Mouse (Mus musculus) stomach, postnatal 0 days (tissue): ENCODE measurements at regions not wholly inside any gene's neighbourhood (a gene's known extent, or its start where the extent isn't known, plus 50 kb on each side); places are given as distances from the start of the nearest gene placed in this dataset.

Experiments
- ATAC-seq: fragments of 200-750 bp; cut with Nextera tagmentation; 2 replicates; pipeline ENCODE4 v1.8.0; 2017; ENCODE audit not compliant: low FRiP score, low TSS enrichment
- DNase-seq: peaks from one replicate; pipeline ENCODE4 v3.0.0-alpha.2; 2016; ENCODE audit warnings: low spot score
- H3K27ac ChIP-seq: fragments of 300-500 bp; sonication (generic); replicated peaks from 2 replicates; pipeline ENCODE4 v1.5.1; 2014; ENCODE audit warnings: mild to moderate bottlenecking, control low read depth
- H3K27me3 ChIP-seq: fragments of 300-500 bp; sonication (generic); 2 replicates; pipeline ENCODE4 v1.6.1; 2014; ENCODE audit warnings: low read length; ENCODE audit not compliant: control insufficient read depth, insufficient read depth
- H3K36me3 ChIP-seq: fragments of 300-500 bp; sonication (generic); 2 replicates; pipeline ENCODE4 v1.6.1; 2014; ENCODE audit warnings: low read length, mixed read lengths; ENCODE audit not compliant: control insufficient read depth, insufficient read depth
- H3K4me1 ChIP-seq: fragments of 300-500 bp; sonication (generic); replicated peaks from 2 replicates; pipeline ENCODE4 v1.6.1; 2014; ENCODE audit warnings: antibody characterized with exemption; ENCODE audit not compliant: control insufficient read depth, insufficient read depth
- H3K4me2 ChIP-seq: fragments of 300-500 bp; sonication (generic); replicated peaks from 2 replicates; pipeline ENCODE4 v1.6.1; 2014; ENCODE audit warnings: low read depth, mild to moderate bottlenecking, control low read depth, moderate library complexity
- H3K4me3 ChIP-seq: fragments of 300-500 bp; sonication (generic); 2 replicates; pipeline ENCODE4 v1.5.1; 2014; ENCODE audit warnings: low read depth, low read length, control low read depth
- H3K9ac ChIP-seq: fragments of 300-500 bp; sonication (generic); 2 replicates; pipeline ENCODE4 v1.6.1; 2014; ENCODE audit warnings: mild to moderate bottlenecking, low read length, control low read depth, mixed read lengths
- H3K9me3 ChIP-seq: fragments of 300-500 bp; sonication (generic); 2 replicates; pipeline ENCODE4 v1.6.1; 2016; ENCODE audit warnings: low read length; ENCODE audit not compliant: control insufficient read depth
- CTCF ChIP-seq: IDR thresholded peaks from 2 replicates; pipeline ENCODE4 v1.5.1; 2016; ENCODE audit warnings: antibody characterized with exemption, low read depth, mild to moderate bottlenecking, moderate library complexity
- EP300 ChIP-seq: optimal IDR thresholded peaks from 2 replicates; pipeline ENCODE3; 2016; ENCODE audit warnings: antibody characterized with exemption
- WGBS: fragments of 180-500 bp; shearing (Covaris S2); extraction: QIAGEN DNeasy Blood & Tissue Kit; methylation state at CpG from one replicate; pipeline ENCODE4 v1.1.7; 2014; 5-methylcytosine and 5-hydroxymethylcytosine counted together

GRCm38 (mm10) chr9:9606322-9606721, 367.4 kb upstream of the Arhgap42 start:
- WGBS: 82% methylated on average over 1 of the region's 1 CpGs

GRCm38 (mm10) chr9:9591263-9591662, 352.4 kb upstream of the Arhgap42 start:
- ATAC-seq: no peak

More at GRCm38 (mm10) chr9:9606322-9606721, 367.4 kb upstream of the Arhgap42 start:
- Histone ChIP-seq H3K9ac (no peak overlapping the region), H3K36me3 (no peaks in the 10 kb centered on the region), H3K4me2 (no peak overlapping the region), H3K9me3 (no peaks in the 10 kb centered on the region), H3K4me3 (no peak overlapping the region), H3K27me3 (no peaks in the 10 kb centered on the region), H3K27ac (no peak overlapping the region), H3K4me1 (no peaks in the 10 kb centered on the region)
- TF ChIP-seq CTCF: no peak
- TF ChIP-seq EP300: no peak
- ATAC-seq (no peak), DNase-seq (no peak)

GRCm38 (mm10) chr9:9583011-9583605, 344.2 kb upstream of the Arhgap42 start:
- H3K4me1 ChIP-seq: no peaks in the 10 kb centered on the region
- no peaks in the 10 kb centered on the region for H3K27me3 ChIP-seq
- no peak overlapping the region for H3K4me3 ChIP-seq
- no peak for TF ChIP-seq EP300
- no peak for TF ChIP-seq CTCF
- no peak overlapping the region for H3K9ac ChIP-seq
- H3K4me2 ChIP-seq: no peak overlapping the region
- ATAC-seq (no peak), DNase-seq (no peak)
- H3K36me3 ChIP-seq: no peaks in the 10 kb centered on the region
- no peaks in the 10 kb centered on the region for H3K9me3 ChIP-seq
- 58% methylated on average over 2 of the region's 2 CpGs for WGBS
- no peak overlapping the region for H3K27ac ChIP-seq

More at GRCm38 (mm10) chr9:9591263-9591662, 352.4 kb upstream of the Arhgap42 start:
- Histone ChIP-seq H3K9me3 (no peaks in the 10 kb centered on the region), H3K9ac (no peak overlapping the region), H3K4me2 (no peak overlapping the region), H3K4me3 (no peak overlapping the region), H3K27me3 (no peaks in the 10 kb centered on the region), H3K36me3 (no peaks in the 10 kb centered on the region), H3K4me1 (no peaks in the 10 kb centered on the region), H3K27ac (no peak overlapping the region)
- TF ChIP-seq CTCF: no peak
- no peak for TF ChIP-seq EP300
- no peak for DNase-seq

GRCm38 (mm10) chr9:9582301-9583010, 343.6 kb upstream of the Arhgap42 start:
- WGBS: 77% methylated on average over 3 of the region's 3 CpGs
- H3K4me3 ChIP-seq: no peak overlapping the region
- no peaks in the 10 kb centered on the region for H3K36me3 ChIP-seq
- no peaks in the 10 kb centered on the region for H3K27me3 ChIP-seq
- H3K9me3 ChIP-seq: no peaks in the 10 kb centered on the region
- no peaks in the 10 kb centered on the region for H3K4me1 ChIP-seq
- TF ChIP-seq EP300 (no peak), CTCF (no peak)
- no peak overlapping the region for H3K27ac ChIP-seq
- no peak for ATAC-seq
- H3K4me2 ChIP-seq: no peak overlapping the region
- no peak for DNase-seq
- no peak overlapping the region for H3K9ac ChIP-seq

GRCm38 (mm10) chr9:9568040-9568649, 329.2 kb upstream of the Arhgap42 start:
- Histone ChIP-seq H3K27ac (no peak overlapping the region), H3K27me3 (no peaks in the 10 kb centered on the region), H3K4me3 (no peak overlapping the region), H3K36me3 (no peaks in the 10 kb centered on the region), H3K9me3 (no peaks in the 10 kb centered on the region), H3K4me2 (no peak overlapping the region), H3K9ac (no peak overlapping the region), H3K4me1 (no peaks in the 10 kb centered on the region)
- no peak for ATAC-seq
- TF ChIP-seq EP300 (no peak), CTCF (no peak)
- no peak for DNase-seq
- WGBS: 51% methylated on average over 5 of the region's 5 CpGs

GRCm38 (mm10) chr9:9564551-9564950, 325.6 kb upstream of the Arhgap42 start:
- DNase-seq: no peak

More at GRCm38 (mm10) chr9:9564551-9564950, 325.6 kb upstream of the Arhgap42 start:
- ATAC-seq: no peak
- TF ChIP-seq EP300 (no peak), CTCF (no peak)
- H3K27ac ChIP-seq: no peak overlapping the region
- H3K36me3 ChIP-seq: no peaks in the 10 kb centered on the region
- no peaks in the 10 kb centered on the region for H3K4me1 ChIP-seq
- no peak overlapping the region for H3K4me3 ChIP-seq
- no peak overlapping the region for H3K9ac ChIP-seq
- H3K4me2 ChIP-seq: no peak overlapping the region
- no peaks in the 10 kb centered on the region for H3K27me3 ChIP-seq
- no peaks in the 10 kb centered on the region for H3K9me3 ChIP-seq
